Mouse (Mus musculus): ENCODE results near the gene Smad3.

Smad3 gene

DNA sequence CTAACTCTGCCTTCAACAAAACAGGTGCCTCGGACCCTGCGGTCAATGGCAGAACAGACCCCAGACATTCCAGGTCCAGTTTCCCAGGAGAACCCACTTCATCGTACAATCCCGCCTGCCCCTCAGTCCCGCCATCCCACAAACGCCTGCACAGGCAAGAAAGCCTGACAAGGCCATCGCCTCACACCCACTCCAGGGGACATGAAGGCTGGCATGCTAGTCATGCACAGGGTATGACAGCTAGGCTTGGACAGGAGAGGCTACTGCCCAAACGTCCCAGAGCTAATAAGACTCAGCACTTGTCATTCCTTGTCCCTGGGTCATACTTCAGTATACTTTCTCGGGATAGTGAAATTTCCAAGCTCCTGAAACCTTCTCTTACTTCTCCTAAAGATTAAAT is 34.9 kb downstream of the Smad3 start:
- no peak for ATAC-seq (ENCODE audit: insufficient number of reproducible peaks, low FRiP score, low TSS enrichment)

DNA sequence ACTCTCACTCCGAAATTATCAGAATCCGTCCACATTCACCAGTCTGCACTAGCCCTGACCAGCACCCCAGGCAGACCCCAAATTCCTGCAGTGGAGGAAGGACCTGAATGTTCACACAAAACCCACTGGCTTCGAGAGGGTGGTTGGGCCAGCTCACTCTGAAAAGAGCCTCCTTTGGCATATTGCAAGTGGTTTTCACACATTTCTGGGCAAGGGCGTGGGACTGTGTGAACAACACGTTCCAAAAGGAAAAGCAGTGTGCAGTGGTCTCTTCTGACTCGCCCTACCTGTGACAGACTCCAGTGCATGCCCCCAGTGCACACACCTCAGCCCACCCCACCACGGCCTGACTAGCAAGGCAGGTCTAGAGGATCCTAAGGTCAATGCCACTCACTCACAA is 35.4 kb downstream of the Smad3 start:
- ATAC-seq (ENCODE audit: insufficient number of reproducible peaks, low FRiP score, low TSS enrichment), result no peak

DNA sequence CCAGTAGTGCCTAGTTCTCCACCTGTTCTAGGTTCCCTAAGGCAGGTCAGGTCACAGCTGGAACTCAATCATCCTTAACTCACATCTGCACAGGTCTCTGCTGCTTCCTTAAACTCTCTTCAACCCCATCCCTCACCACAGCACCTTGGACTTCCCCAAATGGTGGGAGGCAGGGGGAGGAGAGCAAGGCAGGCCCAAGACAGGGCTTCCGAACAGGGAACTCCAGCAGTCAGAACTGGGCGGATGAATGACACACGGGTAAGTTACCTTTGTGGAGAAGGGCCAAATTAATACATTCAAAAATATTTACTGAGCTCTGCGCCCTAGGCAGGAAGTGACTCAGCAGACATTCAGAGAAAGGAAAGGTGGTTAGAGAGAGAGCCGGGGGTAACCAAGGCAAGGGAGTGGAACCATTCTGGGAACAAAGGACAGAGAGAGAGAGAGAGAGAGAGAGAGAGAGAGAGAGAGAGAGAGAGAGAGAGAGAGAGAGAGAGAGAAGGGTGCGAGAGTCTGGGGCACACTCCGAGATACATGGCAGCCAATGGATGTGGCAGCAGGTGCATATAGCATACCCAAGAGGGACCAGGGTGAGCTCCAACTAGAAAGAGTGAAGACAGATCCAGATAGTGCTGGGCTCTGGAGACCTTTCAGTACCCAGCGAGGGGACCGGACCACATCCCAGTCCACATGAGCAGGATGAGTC is 36.1 kb downstream of the Smad3 start:
- no peak for ATAC-seq (ENCODE audit: insufficient number of reproducible peaks, low FRiP score, low TSS enrichment)

DNA sequence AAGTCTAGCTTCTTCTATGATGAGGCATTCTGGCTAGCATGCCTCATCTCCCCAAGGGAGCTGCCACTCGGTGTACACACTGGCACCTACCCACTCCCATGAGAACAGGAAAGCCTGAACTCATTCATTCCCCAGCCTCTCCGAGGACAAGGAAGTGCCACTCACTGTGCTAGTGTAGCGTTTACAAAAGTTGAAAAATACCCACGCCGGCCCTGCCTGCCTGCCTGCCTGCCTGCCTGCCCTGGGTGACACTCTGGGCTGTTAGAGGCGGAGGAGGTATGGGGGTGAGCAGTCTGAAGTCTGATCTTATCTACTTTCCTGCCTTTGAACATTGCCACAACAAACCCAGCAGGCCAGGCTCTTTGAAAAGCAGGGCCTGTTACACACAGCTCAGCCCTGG is 37.1 kb downstream of the Smad3 start:
- ATAC-seq (ENCODE audit: insufficient number of reproducible peaks, low FRiP score, low TSS enrichment), result no peak

DNA sequence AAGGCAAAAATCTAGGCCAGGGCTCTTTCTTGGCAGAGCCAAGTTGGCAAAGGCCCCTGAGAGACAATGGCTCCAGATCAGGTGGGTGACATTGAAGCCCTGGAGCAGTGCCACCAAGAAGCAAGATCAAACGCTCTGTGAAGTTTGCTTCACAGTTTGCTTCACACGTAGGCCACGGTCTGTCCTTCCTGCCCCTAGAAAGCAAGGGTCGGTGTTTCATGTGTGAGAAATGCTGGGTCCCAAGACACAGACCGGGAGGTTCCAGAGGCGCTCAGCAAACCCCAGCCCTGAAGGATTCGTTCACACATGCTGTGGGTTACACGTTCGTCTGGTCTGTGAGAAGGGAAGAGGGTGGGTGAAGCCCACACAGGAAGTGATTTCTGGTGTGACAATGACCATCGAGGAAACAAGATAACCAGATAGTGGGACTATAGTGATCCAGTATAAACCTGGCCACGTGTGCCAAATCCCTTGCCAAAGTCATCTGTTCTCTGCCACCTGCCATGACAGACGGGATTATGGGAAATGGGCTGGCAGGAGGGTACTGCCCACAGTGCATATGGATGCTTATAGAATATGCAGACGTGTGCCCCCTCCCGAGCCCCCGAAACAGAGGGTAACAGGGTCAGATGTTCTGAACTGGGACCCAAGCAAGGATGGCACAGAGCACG is 37.9 kb downstream of the Smad3 start:
- no peak for ATAC-seq (ENCODE audit: insufficient number of reproducible peaks, low FRiP score, low TSS enrichment)

DNA sequence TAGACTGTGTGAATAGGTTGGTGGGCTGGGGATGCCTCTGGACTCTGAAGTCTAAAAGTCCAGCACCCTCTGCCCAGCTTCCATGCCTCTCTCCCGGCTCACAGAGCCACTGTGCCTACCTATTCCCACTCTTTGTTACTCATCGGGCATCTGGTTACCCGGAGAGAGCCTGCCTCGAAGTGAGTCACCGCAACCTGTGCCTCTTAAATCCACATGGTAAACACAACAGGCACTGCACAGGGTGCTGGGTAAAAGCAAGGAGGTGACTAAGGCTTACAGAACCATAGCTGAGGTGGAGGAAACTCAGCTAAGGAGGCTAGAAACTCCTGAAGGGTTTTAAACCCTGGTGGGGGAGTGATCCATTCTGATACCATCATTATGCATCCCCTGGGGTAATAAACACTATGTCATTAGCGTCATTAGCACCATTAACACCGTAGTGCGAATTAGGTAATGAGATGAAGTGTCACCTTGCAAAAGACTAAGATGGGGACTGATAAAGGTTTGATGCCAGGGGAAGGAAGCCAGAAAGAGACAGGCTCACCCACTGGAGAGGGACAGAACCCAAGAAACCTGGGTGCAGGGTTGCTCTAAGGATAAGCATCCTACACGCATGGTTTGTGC is 38.9 kb downstream of the Smad3 start:
- no peak for ATAC-seq (ENCODE audit: insufficient number of reproducible peaks, low FRiP score, low TSS enrichment)

DNA sequence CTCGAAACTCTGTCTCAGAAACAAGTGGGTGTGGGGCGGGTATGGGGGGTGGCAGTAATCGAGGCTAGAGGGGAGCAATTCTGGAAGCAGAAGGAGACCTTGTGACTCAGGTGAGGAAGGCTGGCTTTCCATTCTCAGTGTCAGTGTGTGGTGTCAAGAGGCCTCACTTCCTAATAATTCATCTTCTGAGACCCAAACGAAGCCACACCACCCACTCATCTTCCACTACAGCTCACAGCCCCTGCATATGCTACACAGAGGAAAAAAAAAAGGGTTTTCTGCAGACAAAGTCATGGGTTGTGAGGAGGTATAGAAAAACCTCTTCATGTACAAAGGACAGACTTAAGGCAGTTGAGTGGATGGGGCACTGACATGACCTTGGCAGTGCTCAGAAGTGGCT is 39.6 kb downstream of the Smad3 start:
- no peak for ATAC-seq (ENCODE audit: insufficient number of reproducible peaks, low FRiP score, low TSS enrichment)

DNA sequence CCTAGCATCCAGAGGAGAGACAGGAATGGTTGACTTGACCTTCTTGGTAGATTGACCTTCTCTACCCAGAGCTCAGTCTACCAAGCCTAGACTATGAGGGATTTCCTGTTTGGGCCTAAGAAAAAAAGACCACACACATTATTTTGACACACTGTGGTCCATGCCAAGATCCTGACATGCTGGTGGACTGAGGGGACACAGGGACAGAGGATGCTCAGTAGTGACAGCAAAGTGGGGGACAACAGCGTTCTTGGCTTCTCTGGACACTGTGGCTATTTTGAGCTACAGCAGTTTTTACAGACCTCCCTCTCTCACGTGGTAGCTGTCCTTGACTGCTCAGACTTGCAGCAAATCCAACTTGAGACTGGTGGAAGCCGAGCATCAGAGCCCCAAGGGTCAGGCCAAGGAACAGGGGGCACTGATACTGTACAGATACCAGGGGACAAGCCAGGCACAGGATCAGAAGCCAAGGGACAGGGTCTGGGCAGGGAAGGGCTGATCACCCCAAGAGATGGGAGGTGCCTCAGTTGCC is 40.3 kb downstream of the Smad3 start:
- no peak for ATAC-seq (ENCODE audit: insufficient number of reproducible peaks, low FRiP score, low TSS enrichment)

DNA sequence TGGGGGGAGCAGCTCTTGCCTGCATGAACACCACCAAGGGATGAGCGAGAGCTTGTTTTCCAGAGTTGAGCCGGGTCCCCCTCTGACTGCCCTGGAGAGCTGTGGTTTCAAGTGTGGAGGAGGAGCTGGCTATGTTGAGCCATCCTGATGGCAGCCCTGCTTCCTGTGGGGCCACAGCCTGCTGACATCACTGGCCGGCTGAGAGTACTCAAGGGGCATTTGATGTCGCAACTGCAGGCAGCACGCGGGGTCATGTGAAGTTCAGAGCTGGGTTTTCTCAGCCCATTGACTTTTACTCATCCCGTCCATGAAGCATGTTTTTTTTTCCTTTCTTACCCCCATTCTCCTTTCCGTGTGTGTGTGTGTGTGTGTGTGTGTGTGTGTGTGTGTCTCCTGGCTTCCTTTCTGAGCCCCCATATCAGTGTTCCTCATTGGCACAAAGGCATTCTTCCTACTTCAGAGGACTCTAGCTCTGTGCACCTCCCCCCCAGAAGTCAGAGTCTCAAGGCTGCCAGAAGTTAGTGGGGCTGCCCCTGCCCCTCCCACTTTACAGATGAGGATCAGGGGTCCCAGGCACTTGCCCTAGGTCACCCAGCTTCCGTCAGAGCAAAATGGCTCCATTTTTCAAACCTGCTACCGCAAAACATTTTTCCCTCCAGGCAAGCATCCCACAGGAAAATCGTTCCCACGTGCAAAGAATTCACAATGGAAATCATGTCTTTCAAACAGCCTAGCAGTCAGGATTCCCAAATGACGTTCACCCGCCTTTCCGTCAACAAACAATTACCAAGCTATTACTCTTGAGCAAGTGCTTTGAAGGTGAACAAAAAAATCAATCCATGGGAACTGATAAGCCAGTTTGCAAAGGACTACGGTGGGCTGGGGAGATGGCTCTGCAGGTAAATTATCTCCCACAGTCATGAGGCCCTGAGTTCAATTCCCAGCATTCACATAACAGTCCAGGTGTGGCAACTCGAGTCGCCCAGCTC is 41.4 kb downstream of the Smad3 start:
- ATAC-seq (ENCODE audit: insufficient number of reproducible peaks, low FRiP score, low TSS enrichment), result no peak

DNA sequence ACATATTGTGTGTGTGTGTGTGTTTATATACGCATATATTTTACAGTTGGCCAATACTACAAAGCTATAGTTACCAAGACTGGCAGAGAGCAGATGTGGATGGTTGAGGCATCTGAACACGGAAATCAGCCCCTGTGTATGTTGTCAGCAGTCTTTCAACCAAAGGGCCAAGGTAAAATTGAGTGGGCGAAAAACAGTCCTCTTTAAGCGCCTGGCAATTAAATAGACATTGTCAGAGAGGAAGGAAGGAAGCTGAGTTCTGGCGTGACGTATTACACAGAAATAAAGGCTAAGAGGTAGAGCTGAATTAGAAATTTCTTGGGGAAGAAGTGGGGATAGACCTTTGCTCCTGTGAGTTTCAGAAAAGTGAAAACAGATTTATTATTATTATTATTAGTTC is 43.2 kb downstream of the Smad3 start:
- ATAC-seq (ENCODE audit: insufficient number of reproducible peaks, low FRiP score, low TSS enrichment), result no peak

DNA sequence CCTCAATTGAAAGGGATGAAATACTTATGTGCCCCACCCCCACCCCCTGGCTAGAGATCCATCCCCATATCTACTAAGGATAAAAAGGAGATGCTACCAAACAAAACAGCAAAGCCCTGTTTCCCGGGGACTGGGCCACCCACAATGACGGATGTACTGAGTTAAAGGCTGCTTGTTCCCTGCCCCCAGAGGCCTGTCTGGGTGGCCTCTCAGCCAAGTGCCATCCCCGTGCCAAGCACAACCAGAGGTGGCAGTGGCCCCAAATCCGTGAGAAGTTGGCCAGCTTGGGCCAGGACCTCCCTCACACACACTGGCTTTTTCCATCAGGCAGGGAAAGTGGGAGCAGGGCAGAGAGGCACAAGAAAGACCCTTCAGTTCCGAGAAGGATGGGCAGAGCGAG is 45.0 kb downstream of the Smad3 start:
- ATAC-seq (ENCODE audit: insufficient number of reproducible peaks, low FRiP score, low TSS enrichment), result no peak

DNA sequence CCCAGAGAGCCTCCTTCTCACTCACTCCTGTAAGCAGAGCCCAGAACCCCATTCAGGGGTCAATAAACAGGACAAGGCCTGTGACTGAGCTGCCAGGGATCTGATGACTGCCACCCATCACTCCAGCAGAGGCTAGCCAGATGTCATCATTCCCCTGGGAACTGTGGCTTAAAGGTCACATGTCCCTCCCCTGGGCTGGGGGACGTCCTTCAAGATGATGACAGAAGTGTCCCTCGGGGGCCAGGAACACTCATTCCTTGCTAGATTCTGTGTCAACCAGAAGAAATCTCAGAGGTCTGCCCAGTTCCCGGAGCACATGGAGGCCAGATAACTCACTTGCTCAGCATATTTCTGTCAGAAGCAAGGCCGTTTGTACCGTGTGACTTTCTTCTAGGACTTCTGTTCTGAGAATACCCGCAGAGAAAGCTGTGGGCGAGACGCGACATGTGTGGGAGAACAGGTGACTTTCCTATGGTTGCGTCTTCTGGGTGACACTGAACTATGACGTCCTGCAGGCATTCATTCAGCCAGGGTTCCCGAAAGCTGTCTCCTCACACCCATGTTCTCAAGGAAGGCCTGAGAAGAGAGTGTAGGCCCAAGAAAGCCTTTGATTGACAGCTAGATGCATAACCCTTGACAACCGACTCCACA is 46.1 kb downstream of the Smad3 start:
- ATAC-seq (ENCODE audit: insufficient number of reproducible peaks, low FRiP score, low TSS enrichment), result no peak

DNA sequence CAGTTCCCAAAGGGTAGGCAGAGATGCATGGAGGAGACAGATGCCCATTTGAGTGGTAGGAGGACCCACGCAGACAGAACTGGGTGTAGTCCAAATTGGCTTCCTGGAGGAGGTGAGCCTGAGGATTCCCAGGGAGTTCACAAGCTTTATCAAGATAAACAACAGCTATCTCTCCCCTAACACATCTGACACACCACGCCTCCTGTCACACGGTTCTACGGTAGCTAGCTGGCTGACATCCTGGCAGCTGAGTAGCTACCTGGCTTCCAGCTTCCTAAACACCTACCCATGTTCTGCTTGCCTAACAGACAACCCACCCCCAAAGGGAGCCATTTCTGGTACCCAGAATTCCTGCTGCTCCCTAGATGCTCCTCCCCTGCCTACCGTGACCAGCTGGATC is 47.9 kb downstream of the Smad3 start:
- no peak for ATAC-seq (ENCODE audit: insufficient number of reproducible peaks, low FRiP score, low TSS enrichment)

DNA sequence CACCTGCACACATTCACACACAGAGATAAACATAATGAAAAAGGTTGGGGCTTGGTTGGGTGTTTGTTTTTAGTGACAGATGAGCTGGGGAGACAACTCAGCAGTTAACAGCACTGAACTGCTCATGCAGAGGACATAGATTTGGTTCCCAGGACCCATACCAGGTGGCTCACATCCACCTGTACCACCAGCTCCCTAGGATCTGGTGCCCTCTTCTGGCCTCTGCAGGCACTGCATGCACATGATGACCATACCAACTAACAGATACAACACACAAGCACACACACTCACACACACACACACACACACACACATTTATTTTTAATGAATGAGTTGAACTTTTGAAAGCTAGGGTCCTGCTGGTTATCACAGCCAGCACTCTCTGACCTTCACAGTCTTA is 48.5 kb downstream of the Smad3 start:
- no peak for ATAC-seq (ENCODE audit: insufficient number of reproducible peaks, low FRiP score, low TSS enrichment)

DNA sequence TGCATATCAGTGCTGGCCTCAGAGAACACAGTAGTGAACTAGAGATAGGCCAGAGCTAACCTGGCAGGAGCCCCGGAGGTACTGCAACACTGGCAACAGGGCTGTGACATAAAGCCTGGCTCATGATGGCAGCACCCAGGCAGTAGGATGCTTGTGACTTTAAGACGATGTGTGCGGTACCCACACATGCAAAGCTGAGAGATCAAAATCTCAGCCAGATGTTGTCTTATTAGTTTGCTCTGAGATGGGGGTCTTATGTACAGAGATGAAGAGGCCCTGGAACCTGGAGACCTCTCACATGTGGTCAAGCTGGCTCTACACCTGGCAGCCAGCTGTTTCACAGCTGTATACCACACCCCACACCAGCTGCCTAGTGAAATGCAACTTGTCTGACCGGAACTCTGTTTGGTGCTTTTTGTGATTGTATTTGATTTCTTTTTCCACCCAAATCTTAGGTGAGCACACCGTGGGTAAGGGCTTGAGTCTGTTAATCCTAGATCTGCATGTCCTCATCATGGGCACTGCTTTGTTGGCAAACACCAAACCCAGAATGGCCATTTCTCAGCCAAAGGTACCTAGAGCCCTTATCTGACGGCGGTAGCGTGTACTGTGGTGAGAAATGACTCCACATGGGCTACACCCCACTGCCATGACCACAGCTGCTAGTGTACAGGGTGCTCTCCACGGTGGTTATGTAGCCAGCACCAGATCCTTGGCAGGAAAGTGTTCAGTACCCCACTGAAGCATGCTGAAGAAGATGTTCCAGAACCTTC is 49.8 kb downstream of the Smad3 start:
- ATAC-seq (ENCODE audit: insufficient number of reproducible peaks, low FRiP score, low TSS enrichment), result no peak

DNA sequence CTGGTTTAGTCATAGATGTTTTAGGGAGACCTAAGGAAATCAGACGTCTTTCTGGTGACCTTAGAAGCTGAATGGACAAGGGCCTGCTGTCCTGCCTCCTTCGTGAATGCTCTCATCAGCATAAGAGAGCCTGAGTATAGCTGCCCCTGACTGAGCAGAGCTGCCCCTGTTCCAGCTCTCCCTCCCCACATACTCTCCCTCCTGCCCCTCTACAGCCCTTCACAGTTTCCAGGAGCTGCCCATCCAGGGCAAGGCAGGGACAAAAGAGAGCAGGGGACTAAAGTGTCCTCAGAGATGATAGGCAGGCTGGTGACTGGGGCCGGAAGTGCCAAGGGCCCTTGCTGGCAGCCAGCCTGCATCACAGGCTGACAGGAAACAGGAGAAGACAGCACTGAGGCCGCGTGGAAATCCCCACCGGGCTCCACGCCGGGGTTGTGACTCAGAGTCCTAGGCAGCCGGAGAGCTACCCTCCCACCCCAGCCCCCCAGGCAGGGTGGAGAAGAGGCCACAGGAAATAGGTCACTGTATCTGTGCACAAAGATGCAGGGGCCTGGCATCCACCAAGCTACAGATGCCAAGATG is 51.6 kb downstream of the Smad3 start:
- peak; percentile 32; the same call in 1 of the 2 replicates for ATAC-seq (ENCODE audit: insufficient number of reproducible peaks, low FRiP score, low TSS enrichment)

DNA sequence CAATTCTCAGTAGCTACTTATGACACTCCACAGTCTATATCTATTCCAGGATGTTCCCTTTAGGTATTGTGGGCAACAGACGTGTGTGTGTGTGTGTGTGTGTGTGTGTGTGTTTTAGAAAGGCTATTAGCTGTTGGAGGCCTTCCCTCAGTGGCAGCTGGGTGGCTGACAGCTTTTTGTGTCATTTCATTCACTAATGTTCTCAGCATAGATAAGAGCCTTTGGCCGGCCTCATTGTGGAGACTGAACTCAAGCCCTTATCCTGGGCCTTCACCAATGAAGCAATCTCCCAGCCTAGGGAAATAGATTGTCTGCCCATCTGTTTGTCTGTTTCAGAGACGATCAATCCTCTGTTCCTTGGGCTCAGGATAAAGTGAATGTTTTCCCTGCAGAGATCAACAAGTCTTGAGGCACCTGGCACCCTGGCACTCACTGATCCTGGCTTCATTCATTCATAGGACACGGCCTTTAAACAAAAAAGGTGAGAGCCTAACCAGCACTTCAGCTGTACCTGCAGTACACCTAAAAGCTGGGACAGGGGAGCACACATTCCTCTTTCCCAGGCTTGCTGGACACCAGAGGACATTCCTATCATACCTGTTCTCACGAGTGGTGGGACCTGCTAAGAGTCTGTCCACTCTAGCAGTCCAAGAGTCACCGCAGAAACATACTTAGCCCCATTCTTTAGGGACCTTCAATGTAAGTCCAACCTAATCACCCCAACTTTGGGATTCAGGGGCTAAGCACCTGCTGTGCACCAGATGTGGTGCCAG is 52.6 kb downstream of the Smad3 start:
- no peak for ATAC-seq (ENCODE audit: insufficient number of reproducible peaks, low FRiP score, low TSS enrichment)

DNA sequence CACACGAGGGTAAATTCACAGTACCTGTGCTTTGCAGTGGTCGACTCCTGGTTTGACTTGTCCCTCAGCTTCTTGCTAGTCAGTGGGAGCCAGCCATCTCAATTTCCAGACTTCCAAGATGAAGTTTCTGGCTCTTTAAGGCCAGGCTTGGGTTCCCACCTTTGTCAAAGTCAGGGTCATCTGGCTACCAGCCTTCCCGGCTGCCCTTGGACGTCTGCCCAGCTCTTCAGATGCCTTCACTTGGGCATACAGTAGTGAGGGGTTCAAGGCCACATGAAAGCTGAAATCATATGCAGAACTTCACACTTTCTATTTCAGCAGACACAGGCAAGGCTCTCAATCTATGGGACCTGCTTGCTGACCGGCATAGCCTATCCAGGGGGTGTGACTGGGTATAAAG is 53.7 kb downstream of the Smad3 start:
- ATAC-seq (ENCODE audit: insufficient number of reproducible peaks, low FRiP score, low TSS enrichment), result no peak

All from cerebellum, adult (tissue).